Mouse (Mus musculus): ENCODE results near the gene Daam2. TPM values are rescaled to one million over a fixed set of nuclear protein-coding genes. Genes with fewer than 3 reads are reported as not detected.

Gene Daam2
- polyA plus RNA-seq, 1 experiment from 2014 or later = 7.0 TPM

DNA sequence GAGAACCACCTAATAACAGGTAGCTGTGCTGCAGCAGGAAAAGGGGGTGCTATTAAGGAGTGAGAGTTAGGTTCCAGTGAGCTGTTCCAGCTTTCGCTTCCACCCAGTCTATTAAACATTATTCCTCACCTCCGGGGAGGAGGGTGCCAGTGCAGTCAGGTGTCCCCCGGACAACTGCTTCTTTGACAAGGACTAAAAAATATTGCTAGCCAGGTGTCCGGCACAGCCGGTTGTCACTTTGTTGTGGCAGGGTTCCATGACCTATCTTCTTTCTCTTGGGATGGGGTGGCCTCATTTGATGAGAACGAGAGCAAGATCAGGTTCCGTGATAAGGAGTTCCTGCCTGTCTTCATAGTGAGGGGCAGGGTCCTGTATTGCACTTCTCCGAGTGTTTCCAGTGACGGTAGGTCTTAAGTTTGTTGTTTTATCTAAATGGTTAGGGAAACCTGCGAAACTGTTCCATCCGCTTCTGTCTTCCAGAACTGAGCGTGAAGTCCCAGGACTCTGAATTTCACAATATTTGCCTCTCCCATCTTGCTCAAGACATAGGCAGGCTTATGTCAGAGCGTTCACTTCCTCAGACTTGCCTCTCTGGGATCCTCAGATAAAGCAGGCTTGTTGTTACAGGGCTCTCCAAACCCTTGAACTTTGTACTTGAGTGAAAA is 135.3 kb downstream of the Daam2 start:
- H3K9ac ChIP-seq (replicated peaks; ENCODE audit: low read length) = peak overlapping the region; percentile 85
- H3K9me3 ChIP-seq (replicated peaks; ENCODE audit: control insufficient read depth, low read length) = no peaks in the 10 kb centered on the region
- peaks cover 6% of the 10 kb centered on the region; the same call in 1 of the 2 replicates for H3K4me1 ChIP-seq (ENCODE audit: control insufficient read depth, insufficient read depth, low read length)
- H3K4me2 ChIP-seq (ENCODE audit: low read depth, low read length) = peak overlapping the region; percentile 72
- ATAC-seq (replicated peaks; ENCODE audit: insufficient number of reproducible peaks, low FRiP score, low TSS enrichment, low read depth) (no peak; the same call in 1 of the 2 replicates), DNase-seq (ENCODE audit: low spot score) (no peak)
- H3K36me3 ChIP-seq (replicated peaks; ENCODE audit: control insufficient read depth, insufficient read depth, low read depth, low read length) = no peaks in the 10 kb centered on the region
- WGBS = 59% methylated on average over 13 of the region's 13 CpGs
- no peak overlapping the region for H3K27ac ChIP-seq (replicated peaks; ENCODE audit: low read depth, low read length)
- no peaks in the 10 kb centered on the region for H3K27me3 ChIP-seq (ENCODE audit: control insufficient read depth, insufficient read depth, low read length)
- H3K4me3 ChIP-seq (ENCODE audit: low read depth, low read length) = peak overlapping the region; percentile 62

- under 1% methylated on average over 28 of the region's 28 CpGs for WGBS
- Histone ChIP-seq H3K27ac (replicated peaks; ENCODE audit: low read depth, low read length) (no peak within 1 kb of the TSS), H3K4me1 (ENCODE audit: control insufficient read depth, insufficient read depth, low read length) (peaks cover 6% of the 10 kb centered on the region; the same call in 1 of the 2 replicates), H3K9ac (replicated peaks; ENCODE audit: low read length) (peak within 1 kb of the TSS; percentile 85), H3K4me2 (ENCODE audit: low read depth, low read length) (peak within 1 kb of the TSS; percentile 72), H3K36me3 (replicated peaks; ENCODE audit: control insufficient read depth, insufficient read depth, low read depth, low read length) (no peaks in the 10 kb centered on the region), H3K4me3 (ENCODE audit: low read depth, low read length) (peak within 1 kb of the TSS; percentile 62), H3K27me3 (ENCODE audit: control insufficient read depth, insufficient read depth, low read length) (no peaks in the 10 kb centered on the region), H3K9me3 (replicated peaks; ENCODE audit: control insufficient read depth, low read length) (no peaks in the 10 kb centered on the region)
- ATAC-seq (replicated peaks; ENCODE audit: insufficient number of reproducible peaks, low FRiP score, low TSS enrichment, low read depth) = peak; percentile 97
- DNase-seq (ENCODE audit: low spot score) = peak; percentile 96
Observed at GRCm38 (mm10) chr17:49428239-49428688, 135.9 kb downstream of the Daam2 start, which contains the start of gene Mocs1. TSS of gene Mocs1 (plus strand) at chr17:49428362.

DNA sequence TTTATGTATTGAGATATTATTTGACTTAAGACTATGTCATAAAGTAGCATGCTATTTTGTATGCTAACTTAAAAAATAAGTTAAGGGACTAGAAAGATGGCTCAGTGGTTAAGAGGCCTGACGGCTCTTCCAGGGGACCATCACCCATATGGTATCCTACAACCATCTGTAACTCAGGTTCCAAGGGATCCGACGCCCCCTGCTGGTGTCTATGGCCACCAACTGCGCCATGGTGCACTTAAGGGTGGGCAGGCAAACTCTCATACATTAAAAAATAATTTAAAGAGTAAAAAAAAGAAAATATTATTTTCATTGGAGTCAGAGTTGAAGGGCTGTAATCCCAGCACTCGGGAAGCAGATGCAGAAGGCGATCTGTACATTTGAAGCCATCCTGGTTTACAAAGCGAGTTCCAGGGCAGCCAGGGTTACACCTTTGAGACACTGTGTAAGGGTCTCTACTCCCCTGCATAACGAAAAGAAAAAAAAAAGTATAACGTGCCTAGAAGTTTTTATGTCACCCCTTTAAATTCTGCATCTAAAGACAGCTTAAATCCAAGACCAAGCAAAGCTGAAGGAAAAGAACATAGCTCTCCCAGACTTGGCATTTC is 136.4 kb downstream of the Daam2 start:
- H3K9ac ChIP-seq (replicated peaks; ENCODE audit: low read length) = no peak overlapping the region
- peak; percentile 20; the same call in 1 of the 2 replicates for ATAC-seq (replicated peaks; ENCODE audit: insufficient number of reproducible peaks, low FRiP score, low TSS enrichment, low read depth)

DNA sequence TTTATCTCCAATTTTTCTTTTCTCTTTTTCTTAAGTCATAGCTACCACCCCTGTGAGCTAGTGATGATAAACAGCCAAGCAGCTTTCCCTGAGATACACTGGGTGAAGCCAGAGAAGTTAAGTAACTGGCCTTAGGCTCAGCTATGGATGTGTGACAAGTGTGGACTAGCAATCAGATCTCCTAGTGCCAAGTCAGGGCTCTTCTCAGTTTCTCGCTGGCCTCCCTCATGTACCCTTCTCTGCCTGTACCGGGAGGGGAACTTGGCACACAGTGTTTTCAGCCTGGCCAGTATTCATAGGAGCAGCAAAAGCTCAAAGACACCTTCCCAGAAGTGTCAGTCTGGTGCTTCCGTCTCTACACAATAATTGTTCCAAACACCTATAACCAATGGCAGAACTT is 140.3 kb downstream of the Daam2 start:
- H3K4me2 ChIP-seq (ENCODE audit: low read depth, low read length) = no peak overlapping the region
- no peaks in the 10 kb centered on the region for H3K9me3 ChIP-seq (replicated peaks; ENCODE audit: control insufficient read depth, low read length)
- no peaks in the 10 kb centered on the region for H3K4me1 ChIP-seq (ENCODE audit: control insufficient read depth, insufficient read depth, low read length)
- no peaks in the 10 kb centered on the region for H3K27me3 ChIP-seq (ENCODE audit: control insufficient read depth, insufficient read depth, low read length)
- no peak overlapping the region for H3K4me3 ChIP-seq (ENCODE audit: low read depth, low read length)
- H3K9ac ChIP-seq (replicated peaks; ENCODE audit: low read length) = no peak overlapping the region
- DNase-seq (ENCODE audit: low spot score) (no peak), ATAC-seq (replicated peaks; ENCODE audit: insufficient number of reproducible peaks, low FRiP score, low TSS enrichment, low read depth) (no peak)
- 89% methylated on average over 3 of the region's 3 CpGs for WGBS
- H3K36me3 ChIP-seq (replicated peaks; ENCODE audit: control insufficient read depth, insufficient read depth, low read depth, low read length) = no peaks in the 10 kb centered on the region
- no peak overlapping the region for H3K27ac ChIP-seq (replicated peaks; ENCODE audit: low read depth, low read length)

More for the DNA sequence above, 136.4 kb downstream of the Daam2 start:
- no peaks in the 10 kb centered on the region for H3K36me3 ChIP-seq (replicated peaks; ENCODE audit: control insufficient read depth, insufficient read depth, low read depth, low read length)
- no peak overlapping the region for H3K4me2 ChIP-seq (ENCODE audit: low read depth, low read length)
- H3K27me3 ChIP-seq (ENCODE audit: control insufficient read depth, insufficient read depth, low read length) = no peaks in the 10 kb centered on the region
- DNase-seq (ENCODE audit: low spot score) = peak; percentile 58
- H3K9me3 ChIP-seq (replicated peaks; ENCODE audit: control insufficient read depth, low read length) = no peaks in the 10 kb centered on the region
- WGBS = 15% methylated on average over 9 of the region's 9 CpGs
- H3K27ac ChIP-seq (replicated peaks; ENCODE audit: low read depth, low read length) = no peak overlapping the region
- H3K4me1 ChIP-seq (ENCODE audit: control insufficient read depth, insufficient read depth, low read length) = peaks cover 6% of the 10 kb centered on the region; the same call in 1 of the 2 replicates
- H3K4me3 ChIP-seq (ENCODE audit: low read depth, low read length) = no peak overlapping the region

GRCm38 (mm10) chr17:49423067-49423325 is 141.1 kb downstream of the Daam2 start:
- H3K4me1 ChIP-seq (ENCODE audit: control insufficient read depth, insufficient read depth, low read length) = no peaks in the 10 kb centered on the region
- WGBS = 89% methylated on average over 2 of the region's 2 CpGs
- ATAC-seq (replicated peaks; ENCODE audit: insufficient number of reproducible peaks, low FRiP score, low TSS enrichment, low read depth) (no peak), DNase-seq (ENCODE audit: low spot score) (no peak)
- no peak overlapping the region for H3K4me3 ChIP-seq (ENCODE audit: low read depth, low read length)
- H3K4me2 ChIP-seq (ENCODE audit: low read depth, low read length) = no peak overlapping the region
- no peak overlapping the region for H3K27ac ChIP-seq (replicated peaks; ENCODE audit: low read depth, low read length)
- no peaks in the 10 kb centered on the region for H3K27me3 ChIP-seq (ENCODE audit: control insufficient read depth, insufficient read depth, low read length)
- H3K9me3 ChIP-seq (replicated peaks; ENCODE audit: control insufficient read depth, low read length) = no peaks in the 10 kb centered on the region
- H3K9ac ChIP-seq (replicated peaks; ENCODE audit: low read length) = no peak overlapping the region
- H3K36me3 ChIP-seq (replicated peaks; ENCODE audit: control insufficient read depth, insufficient read depth, low read depth, low read length) = no peaks in the 10 kb centered on the region

- no peak overlapping the region for H3K4me3 ChIP-seq (ENCODE audit: low read depth, low read length)
- H3K4me2 ChIP-seq (ENCODE audit: low read depth, low read length) = no peak overlapping the region
- no peak for DNase-seq (ENCODE audit: low spot score)
- no peaks in the 10 kb centered on the region for H3K36me3 ChIP-seq (replicated peaks; ENCODE audit: control insufficient read depth, insufficient read depth, low read depth, low read length)
- WGBS = 63% methylated on average over 3 of the region's 3 CpGs
- no peak for ATAC-seq (replicated peaks; ENCODE audit: insufficient number of reproducible peaks, low FRiP score, low TSS enrichment, low read depth)
- no peak overlapping the region for H3K9ac ChIP-seq (replicated peaks; ENCODE audit: low read length)
- no peak overlapping the region for H3K27ac ChIP-seq (replicated peaks; ENCODE audit: low read depth, low read length)
- no peaks in the 10 kb centered on the region for H3K9me3 ChIP-seq (replicated peaks; ENCODE audit: control insufficient read depth, low read length)
- no peaks in the 10 kb centered on the region for H3K4me1 ChIP-seq (ENCODE audit: control insufficient read depth, insufficient read depth, low read length)
- H3K27me3 ChIP-seq (ENCODE audit: control insufficient read depth, insufficient read depth, low read length) = no peaks in the 10 kb centered on the region
Observed at GRCm38 (mm10) chr17:49422286-49423066, 141.7 kb downstream of the Daam2 start.

GRCm38 (mm10) chr17:49419813-49420212 is 144.3 kb downstream of the Daam2 start:
- 55% methylated on average over 6 of the region's 6 CpGs for WGBS
- no peak for DNase-seq (ENCODE audit: low spot score)
- no peaks in the 10 kb centered on the region for H3K36me3 ChIP-seq (replicated peaks; ENCODE audit: control insufficient read depth, insufficient read depth, low read depth, low read length)
- no peaks in the 10 kb centered on the region for H3K27me3 ChIP-seq (ENCODE audit: control insufficient read depth, insufficient read depth, low read length)
- H3K4me3 ChIP-seq (ENCODE audit: low read depth, low read length) = no peak overlapping the region
- H3K4me2 ChIP-seq (ENCODE audit: low read depth, low read length) = no peak overlapping the region
- H3K27ac ChIP-seq (replicated peaks; ENCODE audit: low read depth, low read length) = no peak overlapping the region
- no peak for ATAC-seq (replicated peaks; ENCODE audit: insufficient number of reproducible peaks, low FRiP score, low TSS enrichment, low read depth)
- H3K4me1 ChIP-seq (ENCODE audit: control insufficient read depth, insufficient read depth, low read length) = no peaks in the 10 kb centered on the region
- no peak overlapping the region for H3K9ac ChIP-seq (replicated peaks; ENCODE audit: low read length)
- H3K9me3 ChIP-seq (replicated peaks; ENCODE audit: control insufficient read depth, low read length) = no peaks in the 10 kb centered on the region

- Histone ChIP-seq H3K9me3 (replicated peaks; ENCODE audit: control insufficient read depth, low read length) (no peaks in the 10 kb centered on the region), H3K27me3 (ENCODE audit: control insufficient read depth, insufficient read depth, low read length) (no peaks in the 10 kb centered on the region), H3K27ac (replicated peaks; ENCODE audit: low read depth, low read length) (no peak overlapping the region), H3K36me3 (replicated peaks; ENCODE audit: control insufficient read depth, insufficient read depth, low read depth, low read length) (no peaks in the 10 kb centered on the region), H3K4me3 (ENCODE audit: low read depth, low read length) (no peak overlapping the region), H3K9ac (replicated peaks; ENCODE audit: low read length) (no peak overlapping the region), H3K4me1 (ENCODE audit: control insufficient read depth, insufficient read depth, low read length) (no peaks in the 10 kb centered on the region), H3K4me2 (ENCODE audit: low read depth, low read length) (no peak overlapping the region)
- DNase-seq (ENCODE audit: low spot score) (no peak), ATAC-seq (replicated peaks; ENCODE audit: insufficient number of reproducible peaks, low FRiP score, low TSS enrichment, low read depth) (no peak)
- 74% methylated on average over 3 of the region's 3 CpGs for WGBS
Observed at GRCm38 (mm10) chr17:49416228-49416627, 147.9 kb downstream of the Daam2 start.

All from embryonic facial prominence, embryonic 11.5 days (tissue).